30 mouse cellular contexts compared by ENCODE assay signal in the genomic region with DNA sequence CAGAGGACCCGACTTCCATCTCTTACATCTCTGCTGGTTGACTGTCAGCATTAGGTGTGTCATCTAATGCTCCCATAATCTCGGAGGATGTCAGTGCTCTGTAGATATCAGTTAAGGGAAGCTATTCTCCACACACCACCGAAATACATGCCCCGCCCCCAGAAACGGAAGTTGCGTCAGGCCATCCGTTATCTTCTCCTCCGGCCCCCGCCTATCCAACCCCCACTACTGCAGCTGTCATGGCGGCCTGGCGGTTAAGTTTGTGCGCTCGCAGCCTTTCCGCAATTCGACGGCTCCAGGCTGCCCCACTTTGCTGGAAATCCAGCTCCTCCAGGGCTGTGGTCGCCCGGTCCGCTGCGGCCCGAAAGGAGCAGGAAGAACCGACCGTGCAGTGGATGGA. TPM values are rescaled to one million over a fixed set of nuclear protein-coding genes. Genes with fewer than 3 reads are reported as not detected.
A peak's percentile ranks its signal among the peaks of the same experiment; 100 is the strongest.
DNase-seq lines count a peak whose midpoint lies in the region; ATAC-seq and TF ChIP-seq lines count a peak whose summit lies in the region.
"Had no signal": no experiment of that assay in that cellular context is flagged by ENCODE, and none has a peak within 500 bp of the region (broad histone marks: within the 10 kb centered on the region; RNA-seq: fewer than 3 reads in every experiment).

Gene 1700029P11Rik, plus strand, starts transcription at position 220 of the 400 bp plus-strand sequence.

- no peaks in the 10 kb centered on the region for H3K36me3 ChIP-seq in testis, adult 2 months (ENCODE audit: control insufficient read depth, insufficient read depth, low read length)
- no peaks in the 10 kb centered on the region for H3K36me3 ChIP-seq in intestine, postnatal 0 days (ENCODE audit: control insufficient read depth, insufficient read depth)
- H3K36me3 ChIP-seq: embryonic facial prominence, embryonic 10.5 days; embryonic facial prominence, embryonic 12.5 days; forebrain, embryonic 15.5 days; G1E had no signal

- intact Hi-C loops in heart, postnatal 25 days (cut with DNase I): no loop called here

- DNase-seq in testis, postnatal 10 days (ENCODE audit: low spot score): no peak
- peak; percentile 47 for DNase-seq in ES-CJ7 (ENCODE audit: low read depth, low spot score)
- DNase-seq in R1 (ENCODE audit: low read depth, low spot score): peak; percentile 79
- DNase-seq in testis, postnatal 14 days (ENCODE audit: low spot score): peak; percentile 78
- DNase-seq in cerebellum, adult 11 months: no peak
- DNase-seq in heart, postnatal 25 days (ENCODE audit: low spot score): no peak
- DNase-seq: adrenal gland, adult 2 months; adrenal gland, postnatal 10 days; adrenal gland, postnatal 25 days; B cell, adult 2 months; cerebellum, adult 11-12 months; cerebellum, adult 2 months; cerebellum, adult 9-10 months; cerebellum, postnatal 10 days; cerebellum, postnatal 25 days; forebrain, postnatal 0 days had no signal

- H3K9me3 ChIP-seq in intestine, postnatal 0 days (ENCODE audit: control insufficient read depth): no peaks in the 10 kb centered on the region
- H3K9me3 ChIP-seq: embryonic facial prominence, embryonic 12.5 days; forebrain, embryonic 13.5 days; forebrain, embryonic 15.5 days had no signal

- 95% methylated on average over 23 of the region's 23 CpGs for WGBS in intestine, postnatal 0 days

- TF ChIP-seq POLR2A in testis, adult 2 months (IDR thresholded peaks at IDR 0.05; ENCODE audit: control insufficient read depth, low read depth, low read length): peak; percentile 72

- no peak within 1 kb of the TSS for H3K4me2 ChIP-seq in intestine, postnatal 0 days (replicated peaks; ENCODE audit: low read depth)
- H3K4me2 ChIP-seq: embryonic facial prominence, embryonic 12.5 days; forebrain, embryonic 13.5 days; forebrain, embryonic 15.5 days had no signal

- H3K4me1 ChIP-seq in testis, adult 2 months (ENCODE audit: control insufficient read depth, insufficient read depth, low read length): no peaks in the 10 kb centered on the region
- H3K4me1 ChIP-seq in intestine, postnatal 0 days (replicated peaks; ENCODE audit: control insufficient read depth, insufficient read depth, low read length): no peaks in the 10 kb centered on the region
- H3K4me1 ChIP-seq: embryonic facial prominence, embryonic 12.5 days had no signal

- H3K27me3 ChIP-seq in testis, adult 2 months (ENCODE audit: control insufficient read depth, insufficient read depth, low read length): no peaks in the 10 kb centered on the region
- H3K27me3 ChIP-seq in intestine, postnatal 0 days (replicated peaks; ENCODE audit: control insufficient read depth, insufficient read depth, low read length): no peaks in the 10 kb centered on the region
- H3K27me3 ChIP-seq: CH12.LX; embryonic facial prominence, embryonic 12.5 days; forebrain, embryonic 13.5 days; forebrain, embryonic 15.5 days had no signal

- peak within 1 kb of the TSS; percentile 99 for H3K27ac ChIP-seq in testis, adult 2 months (ENCODE audit: control insufficient read depth, insufficient read depth, low read depth, low read length)
- no peak within 1 kb of the TSS for H3K27ac ChIP-seq in intestine, postnatal 0 days (ENCODE audit: low read depth, low read length)
- H3K27ac ChIP-seq: embryonic facial prominence, embryonic 10.5 days; embryonic facial prominence, embryonic 12.5 days; forebrain, embryonic 13.5 days; forebrain, embryonic 15.5 days had no signal

- peak within 1 kb of the TSS; percentile 95 for H3K4me3 ChIP-seq in testis, adult 2 months (ENCODE audit: control insufficient read depth, low read depth, low read length)
- H3K4me3 ChIP-seq in intestine, postnatal 0 days (ENCODE audit: low read depth, low read length): no peak within 1 kb of the TSS
- H3K4me3 ChIP-seq: embryonic facial prominence, embryonic 10.5 days; embryonic facial prominence, embryonic 12.5 days; forebrain, embryonic 13.5 days; forebrain, embryonic 15.5 days had no signal

- ATAC-seq in intestine, postnatal 0 days: no peak
- ATAC-seq: CD4-positive, CD25-positive, alpha-beta regulatory T cell, adult 4 months; forebrain, embryonic 13.5 days; forebrain, embryonic 15.5 days; forebrain, postnatal 0 days had no signal

- H3K9ac ChIP-seq in intestine, postnatal 0 days (ENCODE audit: low read depth, low read length): no peak within 1 kb of the TSS
- H3K9ac ChIP-seq: embryonic facial prominence, embryonic 12.5 days; forebrain, embryonic 13.5 days; forebrain, embryonic 15.5 days; forebrain, postnatal 0 days had no signal

- no peak for TF ChIP-seq CTCF in testis, adult 2 months (IDR thresholded peaks at IDR 0.05; ENCODE audit: control insufficient read depth, insufficient read depth, insufficient replicate concordance, low read depth, low read length)
- TF ChIP-seq CTCF in intestine, postnatal 0 days (IDR thresholded peaks at IDR 0.05; ENCODE audit: low read depth): no peak

RNA-seq across cellular contexts. Expression of gene 1700029P11Rik, which starts in this region (rescaled TPM):
- 153 and 159 TPM in 2 replicates for polyA plus RNA-seq in testis, adult 2 months (2012; rRNA removed)
- not detected for total RNA-seq in heart, postnatal 25 days (2021)
- not detected in 2 replicates for polyA plus RNA-seq in intestine, postnatal 0 days (2015; fragmentation: Nextera tagmentation; extraction: Ambion mirVana)
- total RNA-seq: adrenal gland, adult 2 months; adrenal gland, postnatal 10 days; adrenal gland, postnatal 25 days; adrenal gland, postnatal 4 days; CH12.LX; forebrain, postnatal 0 days; G1E had no signal
- polyA plus RNA-seq: adrenal gland, adult 2 months; brain, embryonic 14.5 days; CD4-positive, CD25-positive, alpha-beta regulatory T cell, adult 4 months; cerebellum, adult 2 months; cortical plate, adult 2 months; embryonic facial prominence, embryonic 10.5 days; embryonic facial prominence, embryonic 12.5 days; embryonic facial prominence, embryonic 14.5 days; forebrain, embryonic 11.5 days; forebrain, embryonic 13.5 days; forebrain, embryonic 15.5 days; forebrain, postnatal 0 days; G1E had no signal

Comparison
In these comparisons a context has a peak if more than half of its experiments do, and no peak if none do; other contexts are left out.
1. RNA of gene 1700029P11Rik (polyA plus RNA-seq): 153 to 159 TPM in testis, adult 2 months; not detected in intestine, postnatal 0 days; every median in the first group is over 100 times any median in the second.
2. DNase-seq: peak in ES-CJ7 (single experiment), R1 (single experiment) and testis, postnatal 14 days (single experiment); none in testis, postnatal 10 days (single experiment), cerebellum, adult 11 months (single experiment) and heart, postnatal 25 days (single experiment).